Mouse (Mus musculus) cerebellum, postnatal 25 days (tissue): Measurements from ENCODE around the gene Lhx6.
"Not testable (repeated sequence)": the region's sequence is repeated elsewhere in the genome, so short reads cannot be mapped to it uniquely, and the experiment has no call there.

Source experiments
- DNase-seq, 2 experiments: peaks; one replicate each; pipeline ENCODE4 v3.0.0; 2021; ENCODE audit warnings: mixed read lengths in 2 of 2

Lhx6 gene

GRCm38 (mm10) chr2:36104956-36105741, at the start of gene Lhx6:
Gene Lhx6 (minus strand): TSS chr2:36105408.
- no peak for DNase-seq

GRCm38 (mm10) chr2:36152401-36152800, 47.2 kb upstream of the Lhx6 start:
- not testable (repeated sequence) for DNase-seq

- no peak for DNase-seq
Observed at GRCm38 (mm10) chr2:36148876-36149365, 43.7 kb upstream of the Lhx6 start.

- no peak for DNase-seq
Observed at GRCm38 (mm10) chr2:36139096-36139495, 33.9 kb upstream of the Lhx6 start.

- DNase-seq, result peak; percentile 96 to 97
Observed at GRCm38 (mm10) chr2:36136300-36136941, 31.2 kb upstream of the Lhx6 start, which contains the start of the genes Mrrf and Rbm18. Gene Mrrf (plus strand): TSS chr2:36136389. Gene Rbm18 (minus strand): TSS chr2:36136773.

GRCm38 (mm10) chr2:36135887-36136286, 30.7 kb upstream of the Lhx6 start:
- no peak for DNase-seq

GRCm38 (mm10) chr2:36129051-36129450, 23.8 kb upstream of the Lhx6 start:
- DNase-seq, result no peak

- DNase-seq, result no peak
Observed at GRCm38 (mm10) chr2:36127973-36128372, 22.8 kb upstream of the Lhx6 start.

- DNase-seq, result no peak
Observed at GRCm38 (mm10) chr2:36126795-36127429, 21.7 kb upstream of the Lhx6 start.

- DNase-seq, result no peak
Observed at GRCm38 (mm10) chr2:36112632-36113031, 7.4 kb upstream of the Lhx6 start.

- no peak for DNase-seq
Observed at GRCm38 (mm10) chr2:36108615-36109014, 3.4 kb upstream of the Lhx6 start.

GRCm38 (mm10) chr2:36104436-36104955, 712 bp downstream of the Lhx6 start:
- no peak for DNase-seq

GRCm38 (mm10) chr2:36103555-36104367, 1.4 kb downstream of the Lhx6 start:
- DNase-seq, result peak in 1 of 2 experiments; percentile 32

GRCm38 (mm10) chr2:36103069-36103554, 2.1 kb downstream of the Lhx6 start:
- no peak for DNase-seq

GRCm38 (mm10) chr2:36102559-36102946, 2.7 kb downstream of the Lhx6 start:
- no peak for DNase-seq

- DNase-seq, result no peak
Observed at GRCm38 (mm10) chr2:36101866-36102558, 3.2 kb downstream of the Lhx6 start.

GRCm38 (mm10) chr2:36099739-36100138, 5.5 kb downstream of the Lhx6 start:
- no peak for DNase-seq

- no peak for DNase-seq
Observed at GRCm38 (mm10) chr2:36098021-36098420, 7.2 kb downstream of the Lhx6 start.

GRCm38 (mm10) chr2:36097129-36097815, 7.9 kb downstream of the Lhx6 start:
- no peak for DNase-seq

- DNase-seq, result no peak
Observed at GRCm38 (mm10) chr2:36093914-36094475, 11.2 kb downstream of the Lhx6 start.

GRCm38 (mm10) chr2:36093301-36093700, 11.9 kb downstream of the Lhx6 start:
- DNase-seq, result no peak
